Mouse (Mus musculus) lung, postnatal 0 days (tissue): Measurements from ENCODE around the gene Lypd5.

ENCODE experiments used
- CTCF ChIP-seq: IDR thresholded peaks from 2 replicates; pipeline ENCODE4 v1.5.1; 2016; ENCODE audit warnings: antibody characterized with exemption, mild to moderate bottlenecking
- EP300 ChIP-seq: IDR thresholded peaks from 2 replicates; pipeline ENCODE4 v1.6.1; 2016; ENCODE audit warnings: antibody characterized with exemption, mild to moderate bottlenecking, control low read depth

- TF ChIP-seq CTCF (no peak), EP300 (no peak)
Measured at GRCm38 (mm10) chr7:24315726-24316566, 33.0 kb upstream of the Lypd5 start.
